Mouse (Mus musculus) cerebellum, adult 9-10 months (tissue): ENCODE measurements around the gene Unc5c.

Experiments
- DNase-seq: peaks from one replicate; pipeline ENCODE4 v3.0.0; 2022

The Unc5c gene

GRCm38 (mm10) chr3:141511253-141512038 is 46.4 kb downstream of the Unc5c start:
- no peak for DNase-seq

- peak; percentile 71 for DNase-seq
Measured at GRCm38 (mm10) chr3:141528751-141529150, 63.7 kb downstream of the Unc5c start.

- DNase-seq = no peak
Measured at GRCm38 (mm10) chr3:141529599-141529998, 64.6 kb downstream of the Unc5c start.

- DNase-seq = no peak
Measured at GRCm38 (mm10) chr3:141533861-141534260, 68.8 kb downstream of the Unc5c start.

GRCm38 (mm10) chr3:141536857-141537256 is 71.8 kb downstream of the Unc5c start:
- no peak for DNase-seq

- no peak for DNase-seq
Measured at GRCm38 (mm10) chr3:141538120-141538519, 73.1 kb downstream of the Unc5c start.

- DNase-seq = no peak
Measured at GRCm38 (mm10) chr3:141540749-141541148, 75.7 kb downstream of the Unc5c start.

- DNase-seq = no peak
Measured at GRCm38 (mm10) chr3:141547341-141547814, 82.4 kb downstream of the Unc5c start.

- DNase-seq = peak; percentile 70
Measured at GRCm38 (mm10) chr3:141549661-141550060, 84.6 kb downstream of the Unc5c start.

- no peak for DNase-seq
Measured at GRCm38 (mm10) chr3:141552960-141553359, 87.9 kb downstream of the Unc5c start.

- DNase-seq = no peak
Measured at GRCm38 (mm10) chr3:141557072-141557471, 92.1 kb downstream of the Unc5c start.

GRCm38 (mm10) chr3:141575076-141575688 is 110.2 kb downstream of the Unc5c start:
- no peak for DNase-seq

- no peak for DNase-seq
Measured at GRCm38 (mm10) chr3:141577382-141577781, 112.4 kb downstream of the Unc5c start.

- no peak for DNase-seq
Measured at GRCm38 (mm10) chr3:141581190-141581891, 116.3 kb downstream of the Unc5c start.

GRCm38 (mm10) chr3:141581892-141582214 is 116.8 kb downstream of the Unc5c start:
- DNase-seq = no peak

GRCm38 (mm10) chr3:141583180-141583579 is 118.2 kb downstream of the Unc5c start:
- no peak for DNase-seq

GRCm38 (mm10) chr3:141589392-141590012 is 124.5 kb downstream of the Unc5c start:
- peak; percentile 63 for DNase-seq

GRCm38 (mm10) chr3:141593249-141593648 is 128.2 kb downstream of the Unc5c start:
- no peak for DNase-seq

GRCm38 (mm10) chr3:141594120-141594519 is 129.1 kb downstream of the Unc5c start:
- no peak for DNase-seq

GRCm38 (mm10) chr3:141595073-141595472 is 130.1 kb downstream of the Unc5c start:
- peak; percentile 64 for DNase-seq

- peak; percentile 69 for DNase-seq
Measured at GRCm38 (mm10) chr3:141596461-141596860, 131.4 kb downstream of the Unc5c start.

GRCm38 (mm10) chr3:141596881-141597280 is 131.9 kb downstream of the Unc5c start:
- peak; percentile 88 for DNase-seq

- peak; percentile 63 for DNase-seq
Measured at GRCm38 (mm10) chr3:141597974-141598373, 133.0 kb downstream of the Unc5c start.
